Mouse (Mus musculus) intestine, embryonic 16.5 days (tissue): ENCODE results near the gene Cab39l. TPM values are rescaled to one million over a fixed set of nuclear protein-coding genes. Genes with fewer than 3 reads are reported as not detected.

Source experiments
- ATAC-seq: fragments of 200-750 bp; cut with Nextera tagmentation; 2 replicates; pipeline ENCODE4 v1.8.0; 2017; ENCODE audit warnings: moderate TSS enrichment, moderate library complexity
- H3K27ac ChIP-seq: fragments of 300-500 bp; sonication (generic); 2 replicates; pipeline ENCODE4 v1.5.1; 2014; ENCODE audit warnings: mild to moderate bottlenecking, low read length
- H3K27me3 ChIP-seq: fragments of 300-500 bp; sonication (generic); replicated peaks from 2 replicates; pipeline ENCODE4 v1.6.1; 2014; ENCODE audit warnings: low read length, control low read depth, mixed read lengths; ENCODE audit not compliant: control insufficient read depth, insufficient read depth
- H3K36me3 ChIP-seq: fragments of 300-500 bp; sonication (generic); 2 replicates; pipeline ENCODE4 v1.6.1; 2014; ENCODE audit warnings: low read length, control low read depth; ENCODE audit not compliant: control insufficient read depth, insufficient read depth
- H3K4me1 ChIP-seq: fragments of 300-500 bp; sonication (generic); 2 replicates; pipeline ENCODE4 v1.6.1; 2014; ENCODE audit warnings: low read length, control low read depth, mixed read lengths; ENCODE audit not compliant: control insufficient read depth, insufficient read depth
- H3K4me2 ChIP-seq: fragments of 300-500 bp; sonication (generic); 2 replicates; pipeline ENCODE4 v1.6.1; 2014; ENCODE audit warnings: low read depth, low read length, control low read depth
- H3K4me3 ChIP-seq: fragments of 300-500 bp; sonication (generic); 2 replicates; pipeline ENCODE4 v1.5.1; 2014; ENCODE audit warnings: mild to moderate bottlenecking, low read length
- H3K9ac ChIP-seq: fragments of 300-500 bp; sonication (generic); 2 replicates; pipeline ENCODE4 v1.6.1; 2014; ENCODE audit warnings: low read depth, low read length
- H3K9me3 ChIP-seq: fragments of 300-500 bp; sonication (generic); 2 replicates; pipeline ENCODE4 v1.6.1; 2016; ENCODE audit warnings: low read length, control low read depth; ENCODE audit not compliant: control insufficient read depth
- WGBS: fragments of 180-500 bp; shearing (Covaris S2); extraction: QIAGEN DNeasy Blood & Tissue Kit; methylation state at CpG from one replicate; pipeline ENCODE4 v1.1.7; 2014; 5-methylcytosine and 5-hydroxymethylcytosine counted together
- polyA plus RNA-seq: library from polyadenylated mRNA; unstranded; fragments of >200 nt; fragmentation: Nextera tagmentation; extraction: Ambion mirVana; gene quantifications from 2 replicates; pipeline ENCODE4 v1.2.1, GENCODE M21; 2015

Cab39l gene
- polyA plus RNA-seq, 1 experiment from 2014 or later = 36.2 TPM

DNA sequence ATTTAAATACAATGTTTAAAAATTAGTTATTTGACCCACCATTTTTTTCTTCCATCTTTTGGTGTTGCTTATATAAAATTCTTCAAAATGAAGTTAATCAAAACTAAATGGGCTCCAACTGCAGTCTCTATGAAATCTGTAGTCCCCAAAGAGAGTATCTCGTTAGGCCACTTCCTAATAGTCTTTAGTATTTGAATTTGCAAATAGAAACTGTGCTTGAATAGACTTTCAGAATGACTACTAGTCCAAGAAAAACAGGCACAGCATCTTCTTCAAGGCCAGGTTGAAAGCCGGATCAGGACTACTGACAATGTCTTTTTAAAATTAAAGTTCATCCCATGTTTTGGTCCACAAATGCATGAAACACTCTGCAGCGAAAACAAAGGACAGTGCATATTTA, 3.4 kb upstream of the Cab39l start:
- 89% methylated on average over 3 of the region's 3 CpGs for whole genome bisulfite sequencing
- no peak for ATAC-seq
- no peak overlapping the region for H3K4me3 ChIP-seq
- no peaks in the 10 kb centered on the region for H3K36me3 ChIP-seq
- H3K9me3 ChIP-seq = no peaks in the 10 kb centered on the region
- no peaks in the 10 kb centered on the region for H3K27me3 ChIP-seq
- no peaks in the 10 kb centered on the region; the same call in 1 of the 2 replicates for H3K4me1 ChIP-seq
- no peak overlapping the region for H3K9ac ChIP-seq
- H3K27ac ChIP-seq = no peak overlapping the region
- H3K4me2 ChIP-seq = no peak overlapping the region

DNA sequence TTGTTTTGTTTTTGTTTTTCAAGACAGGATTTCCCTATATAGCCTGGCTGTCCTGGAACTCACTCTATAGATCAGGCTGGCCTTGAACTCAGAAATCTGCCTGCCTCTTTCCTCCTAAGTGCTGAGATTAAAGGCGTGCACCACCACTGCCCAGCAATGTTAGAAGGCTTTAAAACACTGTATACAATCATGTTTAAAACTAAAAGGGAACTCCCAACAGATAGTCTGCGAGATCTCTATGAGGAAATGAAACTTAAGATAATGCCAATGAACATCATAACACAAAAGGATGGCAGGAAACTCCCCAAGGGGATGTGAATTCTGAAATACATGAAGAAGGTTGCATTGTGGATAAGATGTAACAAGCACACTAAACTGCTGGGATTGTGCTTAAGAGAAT, 2.3 kb upstream of the Cab39l start:
- no peaks in the 10 kb centered on the region for H3K27me3 ChIP-seq
- WGBS = 87% methylated on average over 2 of the region's 2 CpGs
- H3K9ac ChIP-seq = no peak overlapping the region
- no peak overlapping the region for H3K4me2 ChIP-seq
- no peak overlapping the region for H3K27ac ChIP-seq
- H3K4me3 ChIP-seq = no peak overlapping the region
- H3K9me3 ChIP-seq = no peaks in the 10 kb centered on the region
- H3K4me1 ChIP-seq = no peaks in the 10 kb centered on the region; the same call in 1 of the 2 replicates
- H3K36me3 ChIP-seq = no peaks in the 10 kb centered on the region
- no peak for ATAC-seq

DNA sequence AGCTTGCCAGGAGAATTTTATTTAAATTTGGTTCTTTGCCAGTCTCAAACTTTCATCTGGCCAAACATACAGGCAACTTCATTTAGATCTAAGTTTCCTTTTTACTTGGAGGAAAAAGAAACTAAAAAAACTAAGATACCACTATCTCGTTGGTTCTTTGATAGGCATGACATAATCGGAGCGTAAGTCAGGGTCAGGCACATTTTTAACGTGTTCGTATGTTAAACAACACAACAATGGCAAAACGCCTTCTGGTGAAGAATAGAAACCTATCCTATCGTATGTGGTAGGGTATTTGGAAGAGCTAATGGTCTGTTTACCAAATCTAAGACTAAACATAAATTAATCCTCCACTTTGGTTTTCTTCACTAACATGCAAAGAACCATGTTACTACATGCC, 733 bp upstream of the Cab39l start:
- H3K4me1 ChIP-seq = no peaks in the 10 kb centered on the region; the same call in 1 of the 2 replicates
- no peaks in the 10 kb centered on the region for H3K27me3 ChIP-seq
- no peaks in the 10 kb centered on the region for H3K36me3 ChIP-seq
- H3K9ac ChIP-seq = peak overlapping the region; percentile 94
- H3K27ac ChIP-seq = peak overlapping the region; percentile 73; the same call in 1 of the 2 replicates
- no peaks in the 10 kb centered on the region for H3K9me3 ChIP-seq
- 10% methylated on average over 7 of the region's 7 CpGs for WGBS
- H3K4me2 ChIP-seq = peak overlapping the region; percentile 71
- H3K4me3 ChIP-seq = peak overlapping the region; percentile 81
- ATAC-seq = no peak

DNA sequence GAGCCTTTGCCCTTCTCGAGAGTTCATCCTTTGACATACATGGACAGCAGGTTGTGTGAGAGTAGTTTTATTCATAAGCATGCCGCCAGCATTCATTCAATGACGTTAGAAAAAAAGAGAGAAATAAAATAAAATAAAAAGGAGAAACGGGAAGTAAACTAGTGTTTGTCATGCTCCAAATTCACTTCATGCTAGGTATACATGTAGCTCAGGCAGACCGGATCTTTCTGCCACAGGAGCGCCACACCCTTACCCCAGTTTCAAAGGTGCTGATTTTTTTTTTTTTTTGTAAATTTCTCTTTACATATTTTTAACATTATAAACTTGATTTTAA, 667 bp downstream of the Cab39l start:
- H3K27me3 ChIP-seq = no peaks in the 10 kb centered on the region
- WGBS = 11% methylated on average over 6 of the region's 6 CpGs
- no peaks in the 10 kb centered on the region for H3K9me3 ChIP-seq
- peak overlapping the region; percentile 93 for H3K27ac ChIP-seq
- H3K4me2 ChIP-seq = peak overlapping the region; percentile 71
- peak overlapping the region; percentile 94 for H3K9ac ChIP-seq
- H3K4me3 ChIP-seq = peak overlapping the region; percentile 81
- H3K36me3 ChIP-seq = no peaks in the 10 kb centered on the region
- no peak for ATAC-seq
- no peaks in the 10 kb centered on the region; the same call in 1 of the 2 replicates for H3K4me1 ChIP-seq

DNA sequence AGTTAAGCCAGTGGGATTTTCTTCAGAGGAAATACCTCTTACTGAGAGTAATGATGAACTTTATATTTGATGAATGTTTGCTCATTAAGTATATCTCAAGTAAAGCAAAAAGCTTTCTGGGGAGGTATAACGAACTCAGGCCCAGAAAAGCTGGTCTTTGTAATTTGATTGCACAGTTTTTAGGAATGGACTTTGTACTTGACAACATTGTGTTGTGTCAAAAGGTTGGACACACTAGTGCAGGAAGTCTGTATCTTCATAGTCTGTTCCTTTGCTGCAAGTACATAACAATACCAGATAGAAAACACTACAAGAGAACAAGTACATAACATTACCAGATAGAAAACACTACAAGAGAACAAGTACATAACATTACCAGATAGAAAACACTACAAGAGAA, 4.6 kb downstream of the Cab39l start:
- Histone ChIP-seq H3K36me3 (no peaks in the 10 kb centered on the region), H3K9me3 (no peaks in the 10 kb centered on the region), H3K4me1 (no peaks in the 10 kb centered on the region), H3K27me3 (no peaks in the 10 kb centered on the region), H3K4me3 (no peak overlapping the region), H3K27ac (no peak overlapping the region), H3K4me2 (no peak overlapping the region), H3K9ac (no peak overlapping the region)
- no peak for ATAC-seq
- 87% methylated on average over 1 of the region's 1 CpGs for WGBS

DNA sequence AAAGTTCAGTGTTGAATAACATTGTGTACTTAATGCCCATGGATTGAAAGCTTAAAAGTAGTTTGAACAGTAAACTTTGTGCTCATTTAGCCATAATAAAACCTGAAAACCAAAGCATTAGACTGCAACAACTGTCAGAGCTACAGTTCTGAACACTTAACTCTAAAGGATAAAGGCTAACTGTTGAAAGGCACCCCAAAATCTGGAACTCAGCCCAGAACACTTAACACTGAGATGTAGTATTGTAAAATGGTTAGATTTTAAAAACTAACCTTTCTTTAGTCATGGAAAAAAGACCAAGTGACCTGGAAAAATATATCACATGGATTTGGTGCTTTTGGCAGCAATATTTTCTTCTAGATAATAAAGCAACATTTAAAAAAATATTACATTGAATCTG, 7.2 kb downstream of the Cab39l start:
- Histone ChIP-seq H3K36me3 (no peaks in the 10 kb centered on the region), H3K27me3 (no peaks in the 10 kb centered on the region), H3K27ac (no peak overlapping the region), H3K4me1 (no peaks in the 10 kb centered on the region), H3K4me3 (no peak overlapping the region), H3K9ac (no peak overlapping the region), H3K4me2 (no peak overlapping the region), H3K9me3 (no peaks in the 10 kb centered on the region)
- no peak for ATAC-seq

DNA sequence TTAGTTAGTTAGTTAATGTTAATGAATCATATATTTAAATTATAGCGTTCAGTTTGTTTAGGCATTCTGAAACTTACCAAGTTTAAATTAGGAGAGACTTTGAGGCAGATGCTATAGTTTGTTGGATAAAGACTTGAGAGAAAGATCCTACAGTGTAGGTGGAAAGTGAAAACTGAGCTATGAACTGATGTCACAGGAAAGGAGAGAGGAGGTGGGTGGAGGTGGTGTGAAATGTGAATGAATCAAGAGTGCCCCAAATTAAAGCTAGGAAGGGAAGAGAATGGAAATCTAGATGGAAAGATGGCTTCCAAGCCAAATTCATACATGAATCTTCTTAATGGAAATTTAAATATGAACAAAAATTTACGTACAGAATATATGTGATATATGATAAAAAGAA, 25.7 kb downstream of the Cab39l start:
- ATAC-seq = no peak
- Histone ChIP-seq H3K36me3 (no peaks in the 10 kb centered on the region), H3K4me1 (no peaks in the 10 kb centered on the region), H3K27ac (no peak overlapping the region), H3K4me2 (no peak overlapping the region), H3K4me3 (no peak overlapping the region), H3K27me3 (no peaks in the 10 kb centered on the region), H3K9ac (no peak overlapping the region), H3K9me3 (no peaks in the 10 kb centered on the region)
- WGBS = 89% methylated on average over 2 of the region's 2 CpGs

DNA sequence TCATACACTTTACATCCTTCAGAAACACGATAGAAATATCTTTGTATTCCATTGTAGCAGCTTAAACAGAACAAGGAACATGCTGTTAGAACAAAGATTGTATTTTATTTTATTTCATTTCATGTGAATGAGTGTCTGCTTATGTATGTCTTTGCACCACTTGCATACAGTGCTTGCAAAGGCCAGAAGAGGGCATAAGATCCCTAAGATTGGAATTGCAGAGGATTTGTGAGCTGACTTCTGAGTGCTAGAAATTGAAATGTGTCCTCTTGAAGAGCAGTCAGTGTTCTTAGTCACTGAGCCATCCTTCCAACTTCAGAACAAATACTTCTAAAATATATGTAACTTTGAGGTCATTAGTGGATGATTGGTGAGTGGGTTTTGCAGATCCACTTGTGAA, 27.0 kb downstream of the Cab39l start:
- 60% methylated on average over 1 of the region's 1 CpGs for WGBS
- no peak for ATAC-seq

DNA sequence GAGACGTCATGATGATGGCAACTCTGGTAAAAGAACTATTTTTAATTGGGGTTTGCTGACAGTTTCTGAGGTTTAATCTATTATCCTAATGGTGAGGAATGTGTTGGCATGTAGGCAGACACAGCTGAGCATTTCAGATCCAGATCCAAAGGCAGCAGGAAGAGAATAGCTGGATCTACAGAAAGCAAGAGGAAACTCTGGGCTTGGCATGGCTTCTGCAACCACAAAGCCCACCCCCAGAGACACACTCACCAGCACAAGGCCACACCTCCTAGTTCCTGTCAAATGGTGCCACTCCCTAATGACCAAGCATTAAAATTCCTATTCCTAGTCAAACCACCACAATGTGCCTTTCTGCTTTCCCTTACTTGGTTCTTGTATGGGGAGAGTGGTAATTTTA, 30.0 kb downstream of the Cab39l start:
- no peaks in the 10 kb centered on the region for H3K27me3 ChIP-seq
- H3K4me2 ChIP-seq = no peak overlapping the region
- WGBS = 95% methylated on average over 1 of the region's 1 CpGs

More for the DNA sequence above, 27.0 kb downstream of the Cab39l start:
- Histone ChIP-seq H3K9ac (no peak overlapping the region), H3K4me3 (no peak overlapping the region), H3K27ac (no peak overlapping the region), H3K27me3 (no peaks in the 10 kb centered on the region), H3K36me3 (no peaks in the 10 kb centered on the region), H3K4me1 (no peaks in the 10 kb centered on the region), H3K4me2 (no peak overlapping the region), H3K9me3 (no peaks in the 10 kb centered on the region)

DNA sequence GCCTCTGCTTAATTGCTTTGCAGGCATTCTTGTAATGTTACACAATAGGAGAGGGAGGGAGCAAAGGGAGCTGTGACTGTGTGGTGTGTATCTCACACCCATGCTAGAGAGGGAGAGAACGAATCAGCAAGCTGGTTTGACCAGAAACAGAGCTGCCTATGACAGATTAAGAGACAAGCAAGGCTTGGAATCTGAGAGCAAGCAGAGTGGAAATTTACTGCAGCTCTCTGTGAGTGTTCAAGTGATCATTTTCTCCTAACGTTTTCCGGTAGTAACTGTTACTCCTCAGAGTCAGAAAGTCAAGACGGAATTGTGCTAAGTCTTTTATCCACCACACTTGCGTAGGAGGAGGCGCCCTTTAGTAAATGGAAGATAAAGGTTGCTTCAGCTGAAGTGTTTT, 37.9 kb downstream of the Cab39l start:
- no peaks in the 10 kb centered on the region for H3K4me1 ChIP-seq
- no peak; the same call in 1 of the 2 replicates for ATAC-seq
- no peak overlapping the region for H3K9ac ChIP-seq
- H3K9me3 ChIP-seq = no peaks in the 10 kb centered on the region
- H3K27ac ChIP-seq = no peak overlapping the region
- H3K4me3 ChIP-seq = no peak overlapping the region
- 40% methylated on average over 6 of the region's 6 CpGs for WGBS
- H3K27me3 ChIP-seq = no peaks in the 10 kb centered on the region
- no peaks in the 10 kb centered on the region for H3K36me3 ChIP-seq
- no peak overlapping the region for H3K4me2 ChIP-seq

More for the DNA sequence above, 30.0 kb downstream of the Cab39l start:
- Histone ChIP-seq H3K9ac (no peak overlapping the region), H3K9me3 (no peaks in the 10 kb centered on the region), H3K36me3 (no peaks in the 10 kb centered on the region), H3K4me1 (no peaks in the 10 kb centered on the region), H3K4me3 (no peak overlapping the region), H3K27ac (no peak overlapping the region)
- ATAC-seq = no peak
